Mouse (Mus musculus) thymus, adult 2 months (tissue): ENCODE data around the gene Abhd15.

Source experiments
- CTCF ChIP-seq: fragments of 200-500 bp; IDR thresholded peaks from 2 replicates; pipeline ENCODE4 v1.5.1; 2012; ENCODE audit warnings: mild to moderate bottlenecking, control low read depth, low read length, moderate library complexity, borderline replicate concordance; ENCODE audit not compliant: control insufficient read depth, poor library complexity, insufficient read depth; ENCODE audit errors: extremely low read depth
- POLR2A ChIP-seq: fragments of 200-500 bp; IDR thresholded peaks from 2 replicates; pipeline ENCODE4 v1.6.1; 2012; ENCODE audit warnings: mild to moderate bottlenecking, low read length, control low read depth, moderate library complexity; ENCODE audit not compliant: control insufficient read depth, poor library complexity, insufficient read depth; ENCODE audit errors: extremely low read depth

DNA sequence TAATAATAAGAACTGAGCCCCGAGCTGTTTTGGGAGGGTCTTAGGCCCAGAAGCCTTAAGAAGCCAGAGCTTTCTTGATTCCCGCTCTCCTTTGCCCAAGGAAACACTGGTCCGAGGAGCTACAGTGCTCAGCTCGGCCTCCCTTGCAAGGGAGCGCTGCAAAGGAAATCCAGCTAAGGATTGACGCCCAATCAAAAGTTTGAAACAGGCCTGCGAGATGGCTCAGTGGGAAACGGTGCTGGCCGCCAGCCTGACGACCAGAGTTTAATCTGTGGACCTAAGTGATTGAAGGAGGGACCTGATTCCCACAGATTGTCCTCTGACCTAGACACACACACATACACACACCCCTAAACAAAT lies 1.1 kb upstream of the Abhd15 start:
- TF ChIP-seq CTCF = no peak
- no peak for TF ChIP-seq POLR2A
